ENCODE assay signal across 8 mouse cellular contexts in the genomic region with DNA sequence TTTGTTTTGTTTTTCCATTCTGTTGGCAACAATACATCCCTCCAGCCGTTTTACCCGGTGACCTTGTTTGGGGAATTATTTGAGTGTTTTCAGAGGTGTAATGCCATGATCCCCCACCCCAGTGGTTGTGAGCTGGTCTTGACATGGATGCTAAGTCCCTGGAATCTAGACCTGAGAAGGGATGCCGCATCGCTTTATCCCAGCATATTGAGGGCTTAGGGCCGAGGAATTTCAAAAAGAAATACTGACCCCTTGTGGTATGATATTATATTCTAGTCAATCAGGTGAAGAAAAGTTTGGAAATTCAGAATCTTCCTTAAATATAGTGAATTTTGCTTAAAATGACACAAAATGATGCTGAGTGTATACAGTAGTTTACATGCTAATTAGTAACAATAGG.
DNase-seq lines count a peak whose midpoint lies in the region; ATAC-seq and TF ChIP-seq lines count a peak whose summit lies in the region.

No protein-coding gene starts in this region.

- no peak overlapping the region for H3K4me3 ChIP-seq in hindbrain, embryonic 10.5 days
- no peak overlapping the region for H3K4me3 ChIP-seq in hindbrain, embryonic 12.5 days
- no peak overlapping the region for H3K4me3 ChIP-seq in MEL (ENCODE audit: control insufficient read depth in 1 of 2, insufficient read depth in 1 of 2, low read depth in 2 of 2, low read length in 2 of 2)
- H3K4me3 ChIP-seq in midbrain, embryonic 10.5 days, result no peak overlapping the region

- H3K27ac ChIP-seq in hindbrain, embryonic 10.5 days, result no peak overlapping the region
- H3K27ac ChIP-seq in hindbrain, embryonic 12.5 days, result no peak overlapping the region
- no peak overlapping the region for H3K27ac ChIP-seq in MEL (ENCODE audit: control insufficient read depth, low read depth, low read length)
- no peak overlapping the region for H3K27ac ChIP-seq in midbrain, embryonic 10.5 days (replicated peaks)

- no peak overlapping the region for H3K4me2 ChIP-seq in hindbrain, embryonic 12.5 days (replicated peaks)

- peak; percentile 51 for TF ChIP-seq RAD21 in MEL (IDR thresholded peaks at IDR 0.05; ENCODE audit: low read depth, low read length)

- no peak for TF ChIP-seq POLR2A in MEL (IDR thresholded peaks at IDR 0.05; ENCODE audit: control insufficient read depth in 1 of 2, insufficient read depth in 1 of 2, low read depth in 1 of 2, low read length in 2 of 2, poor library complexity in 1 of 2)

- no peaks in the 10 kb centered on the region for H3K36me3 ChIP-seq in hindbrain, embryonic 10.5 days
- no peaks in the 10 kb centered on the region for H3K36me3 ChIP-seq in hindbrain, embryonic 12.5 days
- no peaks in the 10 kb centered on the region for H3K36me3 ChIP-seq in MEL (ENCODE audit: control insufficient read depth in 1 of 2, insufficient read depth in 2 of 2, low read length in 2 of 2)
- no peaks in the 10 kb centered on the region for H3K36me3 ChIP-seq in midbrain, embryonic 10.5 days

- peak in 1 of 3 experiments; percentile 46; a peak in 3 of 6 replicates for TF ChIP-seq CTCF in MEL (IDR thresholded peaks at IDR 0.05 in 2 of 3, conservative IDR thresholded peaks at IDR 0.05 in 1 of 3; ENCODE audit: control insufficient read depth in 1 of 3, insufficient read depth in 1 of 3, low read depth in 2 of 3, low read length in 3 of 3, poor library complexity in 1 of 3, severe bottlenecking in 1 of 3)

- TF ChIP-seq EP300 in MEL (IDR thresholded peaks at IDR 0.05; ENCODE audit: low read depth in 1 of 2, low read length in 2 of 2), result no peak

- 38% methylated on average over 5 of the region's 5 CpGs for whole genome bisulfite sequencing in hindbrain, embryonic 10.5 days
- 33% methylated on average over 5 of the region's 5 CpGs for WGBS in hindbrain, embryonic 12.5 days
- 48% methylated on average over 5 of the region's 5 CpGs for WGBS in midbrain, embryonic 10.5 days

- H3K9me3 ChIP-seq in hindbrain, embryonic 10.5 days, result no peaks in the 10 kb centered on the region
- H3K9me3 ChIP-seq in hindbrain, embryonic 12.5 days (replicated peaks), result no peaks in the 10 kb centered on the region
- H3K9me3 ChIP-seq in MEL (replicated peaks; ENCODE audit: insufficient read depth, low read length), result no peaks in the 10 kb centered on the region
- H3K9me3 ChIP-seq in midbrain, embryonic 10.5 days (replicated peaks), result no peaks in the 10 kb centered on the region

- ATAC-seq in hindbrain, embryonic 12.5 days (ENCODE audit: low FRiP score), result no peak

- no peaks in the 10 kb centered on the region for H3K79me2 ChIP-seq in MEL (ENCODE audit: control insufficient read depth, insufficient read depth, low read length, poor library complexity)

- peak; percentile 13 for DNase-seq in hindbrain, embryonic 10.5 days (ENCODE audit: low spot score)
- peak; percentile 3 for DNase-seq in MEL (ENCODE audit: low read depth, low spot score)
- peak; percentile 69 for DNase-seq in embryo, embryonic 10.5 days (ENCODE audit: low spot score)
- peak; percentile 15 for DNase-seq in midbrain, embryonic 10.5 days (ENCODE audit: low spot score)
- no peak for DNase-seq in spleen, adult 18-20 months
- DNase-seq in heart, adult 11 months, result no peak
- DNase-seq in frontal cortex, postnatal 25 days (ENCODE audit: low spot score in 2 of 2), result no peak

- no peaks in the 10 kb centered on the region for H3K27me3 ChIP-seq in hindbrain, embryonic 10.5 days (ENCODE audit: insufficient read depth, poor library complexity, severe bottlenecking)
- no peaks in the 10 kb centered on the region for H3K27me3 ChIP-seq in hindbrain, embryonic 12.5 days
- no peaks in the 10 kb centered on the region; a peak in 1 of 4 replicates for H3K27me3 ChIP-seq in MEL (ENCODE audit: control insufficient read depth in 1 of 2, insufficient read depth in 2 of 2, low read length in 2 of 2)
- no peaks in the 10 kb centered on the region for H3K27me3 ChIP-seq in midbrain, embryonic 10.5 days (ENCODE audit: low read depth, poor library complexity, severe bottlenecking)

- H3K4me1 ChIP-seq in hindbrain, embryonic 10.5 days (replicated peaks), result 0 out of 2 replicates have a peak, but pooled peaks cover 2% of the 10 kb centered on the region
- H3K4me1 ChIP-seq in hindbrain, embryonic 12.5 days, result no peaks in the 10 kb centered on the region
- no peaks in the 10 kb centered on the region for H3K4me1 ChIP-seq in MEL (ENCODE audit: control insufficient read depth in 1 of 2, insufficient read depth in 2 of 2, low read length in 2 of 2)
- no peaks in the 10 kb centered on the region for H3K4me1 ChIP-seq in midbrain, embryonic 10.5 days

- H3K9ac ChIP-seq in hindbrain, embryonic 12.5 days, result no peak overlapping the region
- no peak overlapping the region for H3K9ac ChIP-seq in MEL (ENCODE audit: control insufficient read depth, low read depth, low read length, poor library complexity, severe bottlenecking)

TF ChIP-seq in MEL, 35 proteins besides CTCF, POLR2A, EP300 and RAD21:
- peak; percentile 22; the same call in 1 of the 2 replicates for TF ChIP-seq ZC3H11A (IDR thresholded peaks at IDR 0.05; ENCODE audit: low read depth, low read length)
- no peak for TF ChIP-seq POLR2AphosphoS5 (IDR thresholded peaks at IDR 0.05; ENCODE audit: borderline replicate concordance, low read depth, low read length)
- 0 out of 2 replicates have a peak, but pooled peaks have one; percentile 32 for TF ChIP-seq SMC3 (IDR thresholded peaks at IDR 0.05; ENCODE audit: low read depth, low read length)

Comparison
In these comparisons a context has a peak if more than half of its experiments do, and no peak if none do; other contexts are left out.
1. DNase-seq: peak in hindbrain, embryonic 10.5 days (single experiment), MEL (single experiment), embryo, embryonic 10.5 days (single experiment) and midbrain, embryonic 10.5 days (single experiment); none in spleen, adult 18-20 months (0 of 2), heart, adult 11 months (single experiment) and frontal cortex, postnatal 25 days (0 of 2).